Mouse (Mus musculus) erythroblast, embryonic 14.5 days (primary cell): ENCODE results near the gene Eif4e1b. TPM values are rescaled to one million over a fixed set of nuclear protein-coding genes. Genes with fewer than 3 reads are reported as not detected.
A peak's percentile ranks its signal among the peaks of the same experiment; 100 is the strongest.

Experiments
- H3K27me3 ChIP-seq: 2 replicates; pipeline ENCODE4 v1.6.1; 2012; ENCODE audit warnings: inconsistent platforms; ENCODE audit not compliant: control insufficient read depth
- H3K36me3 ChIP-seq: 2 replicates; pipeline ENCODE4 v1.6.1; 2012; ENCODE audit warnings: mild to moderate bottlenecking, inconsistent platforms; ENCODE audit not compliant: control insufficient read depth
- H3K4me1 ChIP-seq: 2 replicates; pipeline ENCODE4 v1.6.1; 2012; ENCODE audit warnings: inconsistent platforms; ENCODE audit not compliant: control insufficient read depth
- H3K4me3 ChIP-seq: replicated peaks from 2 replicates; pipeline ENCODE3; 2012; ENCODE audit warnings: moderate library complexity, mild to moderate bottlenecking, inconsistent platforms
- H3K9me3 ChIP-seq: 2 replicates; pipeline ENCODE4 v1.6.1; 2012; ENCODE audit warnings: low read length, inconsistent platforms, mixed read lengths; ENCODE audit not compliant: control insufficient read depth
- GATA1 ChIP-seq: IDR thresholded peaks from 2 replicates; pipeline ENCODE4 v1.6.1; 2012; ENCODE audit warnings: low read length, inconsistent platforms, mixed read lengths
- TAL1 ChIP-seq: IDR thresholded peaks from 3 replicates; pipeline ENCODE4 v1.6.1; 2012; ENCODE audit warnings: low read length, inconsistent platforms, mixed read lengths
- polyA plus RNA-seq: library from polyadenylated mRNA; stranded (reverse); fragments of >175 nt; gene quantifications from 2 replicates; pipeline ENCODE4 v1.2.3, GENCODE M21; 2012

Eif4e1b gene
- polyA plus RNA-seq, 1 experiment, result not detected

DNA sequence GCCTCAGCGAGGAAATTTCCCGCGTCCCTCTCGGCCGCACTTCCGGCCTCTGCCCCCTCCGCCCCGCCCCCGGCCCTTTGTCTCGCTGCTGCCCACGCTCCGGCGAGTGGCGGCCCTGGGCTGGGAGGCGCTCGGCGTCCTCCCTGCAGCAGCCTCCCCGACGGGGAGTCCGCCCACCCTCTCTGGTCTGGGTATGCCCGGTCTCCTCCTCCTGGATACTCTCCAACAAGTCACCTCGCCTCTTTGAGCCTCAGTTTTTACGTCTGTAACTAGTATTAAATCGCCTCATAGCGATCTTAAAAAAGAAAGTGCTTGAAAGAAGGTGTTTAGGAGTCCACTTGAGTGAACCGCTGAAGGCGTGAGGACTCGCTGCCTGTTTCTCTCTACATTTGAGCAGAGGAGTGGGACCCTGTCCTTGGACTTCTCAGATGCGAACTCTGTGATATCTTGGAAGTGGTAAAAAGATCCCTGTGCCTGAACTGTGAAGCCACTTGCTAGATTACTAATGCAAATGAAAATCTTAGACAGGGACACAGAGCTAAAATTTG, 33.9 kb upstream of the Eif4e1b start, which contains the start of gene Gprin1:
Gprin1 (minus strand) TSS at position 11 of the 548 bp plus-strand sequence.
- Histone ChIP-seq H3K9me3 (peaks cover 2% of the 10 kb centered on the region; the same call in 1 of the 2 replicates), H3K36me3 (no peaks in the 10 kb centered on the region), H3K27me3 (peaks cover 55% of the 10 kb centered on the region), H3K4me1 (no peaks in the 10 kb centered on the region), H3K4me3 (peak within 1 kb of the TSS; percentile 33)
- TF ChIP-seq TAL1 (no peak), GATA1 (no peak)

DNA sequence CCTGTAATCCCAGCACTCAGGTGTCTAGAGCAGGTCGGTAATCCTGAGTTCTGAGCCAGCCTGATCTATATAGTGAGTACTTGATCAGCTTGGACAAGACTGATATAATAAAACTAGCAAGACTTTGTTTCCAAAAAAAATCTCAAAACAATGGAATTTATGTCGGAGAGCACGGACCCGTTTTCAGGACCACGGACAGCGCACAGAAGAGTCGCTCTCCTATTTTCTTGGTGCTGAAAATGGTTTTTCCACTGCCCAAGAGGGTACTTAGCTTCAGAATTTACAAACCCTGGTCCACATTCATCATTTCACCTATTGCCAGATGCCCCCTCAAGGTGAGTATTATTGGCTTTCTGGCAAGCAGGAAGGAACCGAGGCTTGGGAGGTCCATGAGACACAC, 33.1 kb upstream of the Eif4e1b start:
- H3K27me3 ChIP-seq, result peaks cover 56% of the 10 kb centered on the region

DNA sequence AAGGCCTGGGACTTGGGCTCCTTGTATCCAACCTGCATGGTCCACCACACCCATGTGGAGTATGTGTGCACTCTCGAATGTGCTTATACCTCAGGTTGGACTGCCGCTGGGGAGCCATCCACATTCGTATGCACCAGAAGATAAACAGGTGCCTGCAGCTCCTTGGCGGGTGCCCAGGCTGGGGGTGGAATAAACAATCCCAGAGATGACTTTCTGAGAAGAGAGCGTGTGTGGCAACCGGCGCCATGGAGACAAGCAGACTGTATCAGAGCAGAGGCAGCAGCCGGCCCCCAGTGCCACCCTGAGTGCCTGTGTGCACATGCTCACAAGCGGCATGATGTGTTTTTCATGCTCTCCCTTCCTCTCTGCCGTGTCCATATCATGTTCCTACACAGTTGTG, 31.1 kb upstream of the Eif4e1b start:
- no peak overlapping the region for H3K4me3 ChIP-seq
- H3K27me3 ChIP-seq, result peaks cover 52% of the 10 kb centered on the region
- TF ChIP-seq TAL1 (no peak), GATA1 (no peak)
- peaks cover 2% of the 10 kb centered on the region; the same call in 1 of the 2 replicates for H3K9me3 ChIP-seq
- H3K36me3 ChIP-seq, result no peaks in the 10 kb centered on the region
- H3K4me1 ChIP-seq, result no peaks in the 10 kb centered on the region

More for the DNA sequence above, 33.1 kb upstream of the Eif4e1b start:
- Histone ChIP-seq H3K36me3 (no peaks in the 10 kb centered on the region), H3K4me1 (no peaks in the 10 kb centered on the region), H3K4me3 (no peak overlapping the region), H3K9me3 (peaks cover 2% of the 10 kb centered on the region; the same call in 1 of the 2 replicates)
- TF ChIP-seq TAL1 (no peak), GATA1 (no peak)

- no peaks in the 10 kb centered on the region for H3K36me3 ChIP-seq
Observed at GRCm38 (mm10) chr13:54753733-54754132, 30.1 kb upstream of the Eif4e1b start.

GRCm38 (mm10) chr13:54754169-54755080, 29.4 kb upstream of the Eif4e1b start:
- TF ChIP-seq GATA1 (no peak), TAL1 (no peak)
- H3K27me3 ChIP-seq, result peaks cover 50% of the 10 kb centered on the region
- H3K9me3 ChIP-seq, result peaks cover 2% of the 10 kb centered on the region; the same call in 1 of the 2 replicates
- H3K36me3 ChIP-seq, result no peaks in the 10 kb centered on the region
- H3K4me1 ChIP-seq, result peaks cover 6% of the 10 kb centered on the region
- no peak overlapping the region for H3K4me3 ChIP-seq

More at GRCm38 (mm10) chr13:54753733-54754132, 30.1 kb upstream of the Eif4e1b start:
- Histone ChIP-seq H3K4me1 (peaks cover 6% of the 10 kb centered on the region), H3K27me3 (peaks cover 53% of the 10 kb centered on the region), H3K4me3 (no peak overlapping the region), H3K9me3 (peaks cover 2% of the 10 kb centered on the region; the same call in 1 of the 2 replicates)
- TF ChIP-seq TAL1, result no peak
- TF ChIP-seq GATA1, result no peak

DNA sequence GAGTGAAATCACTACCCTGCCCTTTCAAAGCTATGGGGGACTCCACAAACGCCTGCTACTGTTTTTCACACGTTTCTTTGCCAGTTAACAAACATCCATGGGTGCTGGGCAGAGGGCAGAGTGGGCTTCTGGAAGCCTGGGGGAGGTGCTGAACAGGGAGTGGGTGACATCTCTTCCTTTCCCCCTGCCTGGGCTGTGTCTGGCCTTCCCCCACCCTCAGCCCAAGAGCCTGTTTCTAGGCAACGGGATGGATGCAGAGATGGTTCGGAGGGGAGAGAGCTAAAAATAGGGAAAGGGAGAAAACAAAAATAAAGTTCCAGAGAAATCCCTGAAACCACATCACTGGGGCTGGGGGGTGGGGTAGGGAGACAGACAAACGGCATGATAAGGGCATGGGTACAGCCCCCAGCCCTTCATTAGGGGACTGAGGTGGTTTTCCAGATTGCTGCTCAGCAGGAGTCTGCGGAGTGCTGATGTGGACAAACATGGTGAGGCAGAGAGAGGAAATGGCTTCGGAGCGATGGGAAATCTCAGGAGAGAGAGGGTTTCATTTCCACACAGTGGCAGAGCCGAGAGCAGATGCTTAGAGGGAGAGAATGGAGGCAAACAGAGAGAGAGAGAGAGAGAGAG, 28.5 kb upstream of the Eif4e1b start:
- Histone ChIP-seq H3K27me3 (peaks cover 45% of the 10 kb centered on the region), H3K9me3 (no peaks in the 10 kb centered on the region), H3K4me1 (peaks cover 6% of the 10 kb centered on the region), H3K36me3 (no peaks in the 10 kb centered on the region), H3K4me3 (no peak overlapping the region)
- TF ChIP-seq TAL1, result no peak
- TF ChIP-seq GATA1, result no peak

DNA sequence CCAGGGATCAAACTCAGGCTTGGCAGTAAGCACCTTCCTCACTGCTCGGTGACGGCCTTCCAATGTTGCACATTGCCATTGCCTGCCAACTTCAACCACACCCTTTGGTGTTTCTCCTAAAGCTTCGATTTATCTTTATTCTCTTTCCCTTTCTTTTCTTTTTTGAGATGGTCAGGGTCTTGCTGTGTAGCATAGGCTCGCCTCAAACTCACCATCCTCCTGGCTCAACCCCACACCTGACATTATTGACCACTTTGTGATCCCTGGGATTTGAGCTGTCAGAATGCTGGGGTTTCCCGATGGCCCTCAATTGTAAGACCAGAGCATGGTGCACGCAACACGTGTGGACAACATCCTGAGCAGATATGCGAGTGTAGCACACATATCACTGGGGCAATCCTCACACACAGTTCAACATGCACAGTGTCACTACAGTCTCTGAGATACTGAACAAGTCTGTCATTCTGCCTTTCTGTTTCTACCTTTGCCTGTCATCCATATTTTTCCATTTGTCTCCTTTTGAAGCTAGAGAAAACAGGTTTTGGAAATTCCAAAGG, 27.6 kb upstream of the Eif4e1b start:
- Histone ChIP-seq H3K4me3 (no peak overlapping the region), H3K36me3 (no peaks in the 10 kb centered on the region), H3K9me3 (no peaks in the 10 kb centered on the region), H3K4me1 (peaks cover 6% of the 10 kb centered on the region), H3K27me3 (peaks cover 38% of the 10 kb centered on the region)
- no peak for TF ChIP-seq TAL1

DNA sequence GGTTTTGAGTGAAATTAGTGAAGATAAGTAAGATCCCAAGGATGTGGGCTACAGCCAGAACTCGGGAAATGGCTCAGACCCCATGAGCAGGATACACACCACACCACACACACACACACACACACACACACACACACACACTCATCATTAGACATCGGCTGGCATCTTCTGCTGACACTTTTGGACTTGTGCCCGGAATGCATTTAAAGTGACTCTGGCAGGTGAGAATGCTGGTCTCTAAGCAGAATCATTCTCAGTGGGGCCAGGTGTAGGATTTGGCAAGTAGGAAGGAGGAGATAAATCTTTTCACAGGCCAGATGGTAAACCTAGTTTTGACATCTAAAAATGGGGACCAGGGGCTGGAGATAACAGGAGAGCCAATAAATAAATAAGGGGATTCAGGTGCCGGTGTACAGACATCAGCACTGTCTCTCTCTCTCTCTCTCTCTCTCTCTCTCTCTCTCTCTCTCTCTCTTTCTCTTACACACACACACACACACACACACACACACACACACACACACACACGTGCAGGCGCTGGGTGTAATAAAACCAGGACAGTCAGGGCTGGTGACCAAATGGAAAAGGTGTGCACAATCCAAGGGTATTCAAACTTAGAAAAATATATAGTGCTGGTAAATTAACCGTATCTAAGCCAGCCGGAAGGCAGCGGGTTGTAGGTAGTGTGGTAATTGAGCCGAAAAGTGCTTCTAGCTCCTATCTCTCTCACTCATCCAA, 26.5 kb upstream of the Eif4e1b start:
- Histone ChIP-seq H3K36me3 (no peaks in the 10 kb centered on the region), H3K9me3 (no peaks in the 10 kb centered on the region), H3K4me1 (peaks cover 6% of the 10 kb centered on the region), H3K27me3 (peaks cover 32% of the 10 kb centered on the region), H3K4me3 (no peak overlapping the region)
- TF ChIP-seq GATA1 (no peak), TAL1 (no peak)
